Mouse (Mus musculus): ENCODE data around the gene Gipr. TPM values are rescaled to one million over a fixed set of nuclear protein-coding genes. Genes with fewer than 3 reads are reported as not detected.
A peak's percentile ranks its signal among the peaks of the same experiment; 100 is the strongest.

Gipr gene
- polyA plus RNA-seq, 1 experiment from 2014 or later = 2.5 TPM

DNA sequence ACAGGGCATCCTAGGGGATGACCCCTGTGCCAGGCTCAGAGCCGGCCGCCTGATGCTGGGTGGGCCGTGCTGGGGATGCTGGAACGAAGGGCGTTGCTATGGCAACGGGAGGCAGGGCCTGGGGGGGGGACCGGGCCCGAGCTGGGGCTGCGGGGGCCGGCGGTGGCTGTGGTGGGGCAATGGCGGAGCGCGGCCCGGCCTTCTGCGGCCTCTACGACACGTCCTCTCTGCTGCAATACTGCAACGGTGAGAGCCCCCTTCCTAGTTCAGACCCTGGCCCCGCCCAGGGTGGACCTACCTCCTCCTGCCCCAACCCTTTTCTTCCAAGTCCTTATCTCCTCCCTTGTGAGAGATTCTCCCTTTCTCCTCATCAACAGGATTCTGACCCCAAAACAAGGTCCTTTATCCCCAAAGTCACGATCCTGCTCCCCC lies 10.6 kb upstream of the Gipr start:
- Histone ChIP-seq H3K4me1 (replicated peaks) (peaks cover 26% of the 10 kb centered on the region), H3K36me3 (no peaks in the 10 kb centered on the region), H3K4me3 (replicated peaks) (peak overlapping the region; percentile 12), H3K27me3 (replicated peaks) (peaks cover 53% of the 10 kb centered on the region), H3K27ac (no peak overlapping the region), H3K9me3 (no peaks in the 10 kb centered on the region; the same call in 1 of the 2 replicates), H3K9ac (no peak overlapping the region), H3K4me2 (replicated peaks) (peak overlapping the region; percentile 35)
- ATAC-seq = no peak
- 6% methylated on average over 20 of the region's 21 CpGs for WGBS

DNA sequence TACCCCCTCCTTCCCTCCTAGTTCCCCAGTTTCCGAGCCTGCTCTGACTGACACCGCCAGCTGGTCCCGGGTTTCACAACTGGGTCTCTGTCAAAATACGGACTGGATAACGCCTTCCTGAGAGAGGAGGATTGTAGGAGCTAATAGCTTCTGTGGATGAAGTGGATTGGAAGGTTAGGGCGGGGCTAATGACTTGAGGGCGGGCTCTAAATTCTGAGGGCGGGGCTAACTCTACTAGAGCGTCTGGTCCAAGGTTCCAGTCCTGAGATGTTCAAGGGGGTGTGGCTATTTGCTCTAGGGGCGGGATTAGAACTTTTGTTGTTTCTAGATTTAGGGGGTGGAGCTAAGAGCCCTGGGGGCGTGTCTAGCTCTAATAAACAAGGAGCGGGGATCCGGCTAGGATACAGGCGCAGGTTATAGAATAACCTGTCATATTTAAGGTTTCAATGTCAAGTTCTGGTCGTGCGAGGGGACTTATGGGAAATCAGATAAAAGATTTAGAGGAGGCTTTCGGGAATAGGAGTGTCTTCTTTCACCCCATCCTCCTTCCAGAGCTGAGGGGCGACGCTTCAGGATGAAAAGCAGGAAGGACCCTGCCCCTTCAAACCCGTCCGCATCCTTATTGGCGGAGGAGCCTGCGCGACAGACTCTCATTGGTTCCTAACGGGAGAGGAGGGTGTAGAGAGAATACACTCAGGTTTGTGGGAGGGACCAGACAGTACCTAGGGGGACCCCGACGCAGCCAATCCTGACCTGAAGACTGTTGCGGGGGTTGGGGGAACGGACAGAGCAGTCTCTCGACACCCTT lies 10.0 kb upstream of the Gipr start, which contains the start of gene Eml2:
Gene Eml2, plus strand, starts transcription at position 714 of the 808 bp plus-strand sequence.
- Histone ChIP-seq H3K9me3 (no peaks in the 10 kb centered on the region; the same call in 1 of the 2 replicates), H3K36me3 (no peaks in the 10 kb centered on the region), H3K27me3 (replicated peaks) (peaks cover 53% of the 10 kb centered on the region), H3K4me2 (replicated peaks) (peak within 1 kb of the TSS; percentile 35), H3K27ac (no peak within 1 kb of the TSS), H3K4me1 (replicated peaks) (peaks cover 26% of the 10 kb centered on the region), H3K9ac (no peak within 1 kb of the TSS), H3K4me3 (replicated peaks) (peak within 1 kb of the TSS; percentile 12)
- WGBS = 1% methylated on average over 30 of the region's 30 CpGs
- peak; percentile 30 for ATAC-seq

DNA sequence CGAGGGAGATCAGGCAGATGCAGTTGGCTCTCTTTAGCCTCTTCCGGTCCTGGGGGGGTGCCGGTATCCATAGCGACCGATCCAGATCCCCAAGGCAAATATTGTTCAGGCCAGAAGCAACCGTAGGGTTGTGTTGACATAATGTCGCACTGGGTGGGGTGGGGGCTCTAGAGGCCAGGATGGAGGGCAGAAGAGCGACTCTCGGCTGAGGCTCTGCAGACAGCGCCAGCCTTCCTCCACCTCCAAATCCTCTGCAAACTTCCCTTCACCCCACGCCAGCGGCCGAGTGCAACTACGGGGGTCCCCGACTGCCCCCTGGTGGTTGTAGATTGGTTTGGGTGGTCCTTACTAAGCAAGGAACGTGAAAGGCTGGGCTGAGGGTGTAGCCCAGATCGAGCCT lies 6.9 kb upstream of the Gipr start:
- H3K4me3 ChIP-seq (replicated peaks) = peak overlapping the region; percentile 24; the same call in 1 of the 2 replicates
- H3K27me3 ChIP-seq (replicated peaks) = peaks cover 29% of the 10 kb centered on the region
- 3% methylated on average over 17 of the region's 17 CpGs for WGBS
- peaks cover 21% of the 10 kb centered on the region for H3K4me1 ChIP-seq (replicated peaks)
- H3K4me2 ChIP-seq (replicated peaks) = peak overlapping the region; percentile 69
- H3K9me3 ChIP-seq = no peaks in the 10 kb centered on the region
- no peak overlapping the region for H3K9ac ChIP-seq
- peak overlapping the region; percentile 20; the same call in 1 of the 2 replicates for H3K27ac ChIP-seq
- H3K36me3 ChIP-seq = no peaks in the 10 kb centered on the region
- ATAC-seq = peak; percentile 56

DNA sequence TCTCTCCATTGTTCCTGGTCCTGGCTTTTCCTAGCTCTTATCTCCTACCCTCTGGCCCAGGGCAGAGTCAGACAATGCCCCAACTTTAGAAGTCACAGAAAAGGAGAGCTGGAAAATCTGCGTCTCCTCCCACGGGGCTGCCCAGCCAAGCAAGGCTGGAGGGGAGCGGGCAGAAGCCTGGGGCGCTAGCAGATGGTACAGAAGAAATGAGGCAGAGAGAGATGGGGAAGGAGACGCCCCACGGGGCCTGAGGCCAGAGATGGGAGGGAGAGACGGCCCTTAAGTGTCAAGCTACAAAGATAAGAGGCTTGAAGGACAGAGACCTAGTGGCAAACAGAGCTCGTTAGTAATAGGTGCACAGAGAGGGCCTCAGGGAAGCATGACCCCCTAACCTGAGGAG lies 5.9 kb upstream of the Gipr start:
- no peak overlapping the region for H3K4me3 ChIP-seq (replicated peaks)
- H3K9ac ChIP-seq = no peak overlapping the region
- H3K27ac ChIP-seq = no peak overlapping the region
- H3K36me3 ChIP-seq = no peaks in the 10 kb centered on the region
- no peak for ATAC-seq
- no peak overlapping the region for H3K4me2 ChIP-seq (replicated peaks)
- peaks cover 21% of the 10 kb centered on the region for H3K4me1 ChIP-seq (replicated peaks)
- H3K27me3 ChIP-seq (replicated peaks) = peaks cover 19% of the 10 kb centered on the region
- no peaks in the 10 kb centered on the region for H3K9me3 ChIP-seq
- 61% methylated on average over 8 of the region's 8 CpGs for WGBS

DNA sequence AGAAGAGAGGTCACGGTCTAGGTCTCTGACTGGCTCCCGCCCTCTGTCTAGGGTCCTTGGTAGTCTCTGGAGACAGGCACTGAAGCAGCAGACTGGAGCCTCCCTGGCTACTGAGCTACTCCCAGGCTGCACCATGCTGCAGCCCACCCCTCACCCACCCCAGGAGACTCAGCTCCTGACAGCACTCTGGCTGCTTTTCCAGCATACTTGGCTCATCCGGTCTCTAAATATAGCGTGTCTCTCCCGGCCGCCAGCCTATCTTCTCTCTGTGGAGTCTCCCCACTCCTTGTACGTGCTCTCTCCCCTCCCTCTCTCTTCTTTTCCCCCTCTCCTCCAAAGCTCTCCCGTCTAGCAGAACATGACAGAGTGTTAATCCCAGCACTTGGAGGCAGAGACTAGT lies 4.2 kb upstream of the Gipr start:
- H3K4me3 ChIP-seq (replicated peaks) = no peak overlapping the region
- peak overlapping the region; percentile 51 for H3K27ac ChIP-seq
- 0 out of 2 replicates have a peak, but pooled peaks cover 3% of the 10 kb centered on the region for H3K27me3 ChIP-seq (replicated peaks)
- no peaks in the 10 kb centered on the region for H3K9me3 ChIP-seq
- peak; percentile 46 for ATAC-seq
- no peak overlapping the region for H3K4me2 ChIP-seq (replicated peaks)
- no peak overlapping the region for H3K9ac ChIP-seq
- no peaks in the 10 kb centered on the region for H3K36me3 ChIP-seq
- WGBS = 46% methylated on average over 8 of the region's 8 CpGs
- peaks cover 26% of the 10 kb centered on the region for H3K4me1 ChIP-seq (replicated peaks)

DNA sequence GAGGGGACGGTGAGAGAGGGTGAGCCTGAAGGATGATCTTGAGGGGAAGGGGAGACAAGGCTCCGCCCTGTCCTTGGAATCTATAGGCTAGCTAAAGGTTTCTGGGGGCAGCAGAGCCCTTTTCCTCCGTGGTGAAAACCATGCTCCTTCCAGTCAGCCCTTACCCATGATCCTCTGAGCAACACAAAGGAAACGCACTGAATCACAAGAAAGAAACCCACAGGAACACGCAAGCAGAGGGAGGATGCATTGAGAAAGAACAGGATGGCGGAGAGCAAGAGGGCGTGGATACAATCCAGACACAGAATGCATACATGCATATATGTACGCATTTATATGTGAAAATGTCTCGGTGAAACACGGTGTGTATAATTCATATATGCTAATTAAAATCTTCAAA lies 3.6 kb upstream of the Gipr start:
- 57% methylated on average over 10 of the region's 10 CpGs for WGBS
- peaks cover 32% of the 10 kb centered on the region for H3K4me1 ChIP-seq (replicated peaks)

DNA sequence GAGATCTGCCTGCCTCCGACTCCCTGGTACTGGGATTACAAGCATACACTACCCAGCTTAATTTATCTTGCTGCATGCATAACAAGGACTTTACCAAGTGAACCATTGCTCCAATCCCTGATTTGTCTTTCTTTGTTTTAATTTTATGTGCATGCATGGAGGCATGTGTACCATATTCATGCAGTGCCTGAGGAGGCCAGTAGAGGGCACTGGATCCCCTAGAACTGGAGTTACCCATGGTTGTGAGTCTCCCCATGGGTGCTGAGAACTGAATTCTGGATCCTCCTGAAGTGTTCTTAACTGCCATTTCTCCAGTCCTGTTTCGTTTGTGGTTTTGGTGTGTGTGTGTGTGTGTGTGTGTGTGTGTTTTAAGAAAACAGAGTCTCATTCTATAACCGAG lies 1.1 kb upstream of the Gipr start:
- no peak overlapping the region for H3K4me2 ChIP-seq (replicated peaks)
- no peak for ATAC-seq
- no peaks in the 10 kb centered on the region for H3K9me3 ChIP-seq
- peaks cover 32% of the 10 kb centered on the region for H3K4me1 ChIP-seq (replicated peaks)
- 84% methylated on average over 3 of the region's 3 CpGs for WGBS
- no peaks in the 10 kb centered on the region for H3K36me3 ChIP-seq
- H3K27me3 ChIP-seq (replicated peaks) = peaks cover 10% of the 10 kb centered on the region; the same call in 1 of the 2 replicates
- no peak overlapping the region for H3K9ac ChIP-seq
- no peak overlapping the region for H3K4me3 ChIP-seq (replicated peaks)
- no peak overlapping the region for H3K27ac ChIP-seq

More for the DNA sequence above, 3.6 kb upstream of the Gipr start:
- H3K9me3 ChIP-seq = no peaks in the 10 kb centered on the region
- peak overlapping the region; percentile 51; the same call in 1 of the 2 replicates for H3K27ac ChIP-seq
- H3K27me3 ChIP-seq (replicated peaks) = peaks cover 6% of the 10 kb centered on the region; the same call in 1 of the 2 replicates
- no peak overlapping the region for H3K4me3 ChIP-seq (replicated peaks)
- ATAC-seq = no peak
- no peaks in the 10 kb centered on the region for H3K36me3 ChIP-seq
- H3K9ac ChIP-seq = no peak overlapping the region
- no peak overlapping the region for H3K4me2 ChIP-seq (replicated peaks)

DNA sequence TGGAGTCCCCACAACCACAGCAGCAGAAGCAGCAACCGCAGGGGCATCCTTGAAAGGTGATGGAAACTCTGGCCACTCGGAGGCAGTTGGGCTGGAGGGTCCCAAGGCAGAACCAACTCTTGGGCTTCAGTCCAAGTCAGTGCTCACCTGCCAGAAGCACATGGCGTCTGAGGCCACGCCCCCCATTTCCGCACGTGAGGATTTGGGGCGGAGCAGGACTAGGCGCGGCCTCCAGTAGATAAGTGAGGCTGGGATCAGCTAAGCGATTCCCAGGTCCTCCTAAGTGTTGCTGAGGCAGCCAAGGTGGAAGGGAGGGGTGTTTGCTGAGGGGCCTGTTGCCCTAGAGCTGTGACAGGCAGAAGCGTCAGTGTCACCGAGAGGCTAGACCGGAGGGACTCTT lies 949 bp downstream of the Gipr start:
- H3K9me3 ChIP-seq = no peaks in the 10 kb centered on the region
- H3K4me1 ChIP-seq (replicated peaks) = peaks cover 33% of the 10 kb centered on the region
- no peaks in the 10 kb centered on the region for H3K36me3 ChIP-seq
- H3K27ac ChIP-seq = no peak overlapping the region
- 0 out of 2 replicates have a peak overlapping the region, but pooled peaks have one; percentile 9 for H3K4me3 ChIP-seq (replicated peaks)
- peaks cover 10% of the 10 kb centered on the region; the same call in 1 of the 2 replicates for H3K27me3 ChIP-seq (replicated peaks)
- peak overlapping the region; percentile 26; the same call in 1 of the 2 replicates for H3K9ac ChIP-seq
- peak overlapping the region; percentile 47 for H3K4me2 ChIP-seq (replicated peaks)
- peak; percentile 58 for ATAC-seq
- 1% methylated on average over 13 of the region's 13 CpGs for WGBS

DNA sequence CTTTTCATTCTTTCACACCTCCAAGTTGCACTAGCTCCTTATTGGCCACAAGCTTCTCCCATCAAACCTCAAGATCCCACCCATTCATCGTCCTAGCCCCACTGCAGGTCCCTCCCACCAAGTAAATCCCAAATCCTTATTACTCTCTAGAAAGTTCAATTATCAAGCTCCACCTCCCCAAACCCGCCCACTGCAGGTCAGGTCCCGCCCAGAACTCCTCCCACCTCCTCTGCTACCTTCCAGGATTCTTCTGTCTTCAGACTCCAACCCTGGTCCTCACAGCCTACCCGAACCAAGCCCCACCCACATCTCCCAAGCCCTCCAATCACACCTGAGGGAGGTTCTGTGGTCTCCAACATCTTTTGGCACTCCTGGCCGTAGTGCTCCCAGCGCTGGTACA lies 1.7 kb downstream of the Gipr start:
- peaks cover 18% of the 10 kb centered on the region for H3K27me3 ChIP-seq (replicated peaks)
- no peak overlapping the region for H3K4me3 ChIP-seq (replicated peaks)
- H3K9me3 ChIP-seq = no peaks in the 10 kb centered on the region
- peak; percentile 62 for ATAC-seq
- H3K9ac ChIP-seq = 0 out of 2 replicates have a peak overlapping the region, but pooled peaks have one; percentile 26
- no peak overlapping the region for H3K27ac ChIP-seq
- H3K4me2 ChIP-seq (replicated peaks) = peak overlapping the region; percentile 47
- 4% methylated on average over 6 of the region's 6 CpGs for WGBS
- H3K4me1 ChIP-seq (replicated peaks) = peaks cover 38% of the 10 kb centered on the region
- H3K36me3 ChIP-seq = no peaks in the 10 kb centered on the region

DNA sequence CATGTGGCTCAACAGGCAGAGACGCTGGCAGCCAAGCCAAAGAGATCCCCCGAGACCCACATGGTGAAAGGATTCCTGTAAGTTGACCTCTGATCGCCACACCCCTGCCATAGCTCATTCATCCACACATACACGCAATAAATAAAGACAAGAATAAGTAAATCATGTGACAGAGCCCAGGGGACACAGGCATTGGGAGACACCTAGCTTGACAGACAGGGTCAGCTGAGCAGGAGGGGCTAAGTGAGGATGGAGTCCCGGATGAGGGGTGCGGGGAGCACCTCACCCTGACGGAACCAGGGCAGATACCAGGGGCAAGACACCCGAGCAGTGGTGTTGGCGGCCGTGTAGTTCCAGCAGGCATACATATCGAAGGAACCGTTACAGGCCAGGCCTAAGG lies 2.2 kb downstream of the Gipr start:
- peak; percentile 37 for ATAC-seq
- H3K4me2 ChIP-seq (replicated peaks) = peak overlapping the region; percentile 47
- no peaks in the 10 kb centered on the region for H3K9me3 ChIP-seq
- no peak overlapping the region for H3K4me3 ChIP-seq (replicated peaks)
- no peaks in the 10 kb centered on the region for H3K36me3 ChIP-seq
- peaks cover 20% of the 10 kb centered on the region for H3K27me3 ChIP-seq (replicated peaks)
- peaks cover 38% of the 10 kb centered on the region for H3K4me1 ChIP-seq (replicated peaks)
- H3K9ac ChIP-seq = no peak overlapping the region
- H3K27ac ChIP-seq = no peak overlapping the region
- 17% methylated on average over 12 of the region's 12 CpGs for WGBS

DNA sequence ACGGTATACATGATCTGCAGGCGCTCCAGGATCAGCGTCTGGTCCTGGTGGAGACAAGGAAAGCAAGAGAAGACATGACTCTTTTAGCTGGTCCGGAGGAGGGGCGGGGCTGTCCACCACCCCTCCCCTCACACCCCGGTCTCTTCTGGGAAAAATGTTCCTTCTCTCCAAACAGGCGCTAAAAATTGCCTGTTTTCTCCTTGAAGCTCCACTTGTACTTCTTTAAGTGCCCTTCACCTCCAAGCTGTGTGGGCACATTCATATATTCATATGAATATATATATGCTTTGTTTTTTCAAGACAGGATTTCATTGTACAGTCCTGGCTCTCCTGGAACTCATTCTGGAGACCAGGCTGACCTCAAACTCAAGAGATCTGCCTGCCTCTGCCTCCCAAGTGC lies 3.0 kb downstream of the Gipr start:
- H3K27ac ChIP-seq = no peak overlapping the region
- no peak for ATAC-seq
- H3K9ac ChIP-seq = no peak overlapping the region
- no peak overlapping the region for H3K4me2 ChIP-seq (replicated peaks)
- H3K36me3 ChIP-seq = no peaks in the 10 kb centered on the region
- H3K4me3 ChIP-seq (replicated peaks) = no peak overlapping the region
- H3K4me1 ChIP-seq (replicated peaks) = peaks cover 38% of the 10 kb centered on the region
- peaks cover 23% of the 10 kb centered on the region for H3K27me3 ChIP-seq (replicated peaks)
- 86% methylated on average over 7 of the region's 7 CpGs for WGBS
- no peaks in the 10 kb centered on the region for H3K9me3 ChIP-seq

DNA sequence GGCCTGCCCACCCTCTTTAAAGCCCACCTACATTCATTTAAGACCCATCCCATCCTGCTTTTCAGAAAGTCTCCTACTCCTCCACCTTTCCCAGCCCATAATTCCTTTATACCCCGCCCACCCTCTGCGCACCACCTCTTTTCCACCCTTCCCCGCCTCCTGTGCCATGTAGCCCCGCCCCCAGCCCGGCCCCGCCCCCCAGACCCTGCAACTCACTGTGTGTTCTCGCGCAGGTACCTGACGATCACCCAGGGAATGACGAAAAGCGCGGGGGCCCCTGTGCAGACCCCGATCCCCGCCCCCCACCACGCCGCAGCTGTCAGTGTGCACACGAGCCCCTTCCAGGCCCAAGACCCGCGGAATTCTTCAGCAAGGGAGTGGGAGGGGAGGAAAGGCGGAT lies 5.8 kb downstream of the Gipr start:
- peak overlapping the region; percentile 48 for H3K9ac ChIP-seq
- ATAC-seq = peak; percentile 52
- 1% methylated on average over 20 of the region's 20 CpGs for WGBS

More for the DNA sequence above, 5.8 kb downstream of the Gipr start:
- peaks cover 50% of the 10 kb centered on the region for H3K4me1 ChIP-seq (replicated peaks)
- peaks cover 23% of the 10 kb centered on the region for H3K27me3 ChIP-seq (replicated peaks)
- peak overlapping the region; percentile 88 for H3K4me2 ChIP-seq (replicated peaks)
- H3K9me3 ChIP-seq = no peaks in the 10 kb centered on the region
- no peak overlapping the region for H3K27ac ChIP-seq
- H3K4me3 ChIP-seq (replicated peaks) = peak overlapping the region; percentile 38
- no peaks in the 10 kb centered on the region for H3K36me3 ChIP-seq
